Mouse (Mus musculus) lung, embryonic 14.5 days (tissue): ENCODE results near the gene Olfml2b. TPM values are rescaled to one million over a fixed set of nuclear protein-coding genes. Genes with fewer than 3 reads are reported as not detected.
A peak's percentile ranks its signal among the peaks of the same experiment; 100 is the strongest.

Experiments used
- ATAC-seq: fragments of 200-750 bp; cut with Nextera tagmentation; 2 replicates; pipeline ENCODE4 v1.8.0; 2017; ENCODE audit warnings: mild to moderate bottlenecking, moderate TSS enrichment, moderate library complexity; ENCODE audit not compliant: insufficient read depth
- DNase-seq: peaks from one replicate; pipeline ENCODE4 v3.0.0-alpha.2; 2015
- H3K27ac ChIP-seq: fragments of 300-500 bp; sonication (generic); 2 replicates; pipeline ENCODE4 v1.5.1; 2014; ENCODE audit warnings: low read depth, mild to moderate bottlenecking, moderate library complexity
- H3K27me3 ChIP-seq: fragments of 300-500 bp; sonication (generic); 2 replicates; pipeline ENCODE4 v1.6.1; 2014; ENCODE audit warnings: low read length, control low read depth; ENCODE audit not compliant: insufficient read depth
- H3K36me3 ChIP-seq: fragments of 300-500 bp; sonication (generic); 2 replicates; pipeline ENCODE4 v1.6.1; 2014; ENCODE audit warnings: control low read depth; ENCODE audit not compliant: insufficient read depth
- H3K4me1 ChIP-seq: fragments of 300-500 bp; sonication (generic); 2 replicates; pipeline ENCODE4 v1.6.1; 2014; ENCODE audit warnings: antibody characterized with exemption, control low read depth; ENCODE audit not compliant: insufficient read depth
- H3K4me2 ChIP-seq: fragments of 300-500 bp; sonication (generic); 2 replicates; pipeline ENCODE4 v1.6.1; 2014; ENCODE audit warnings: mild to moderate bottlenecking
- H3K4me3 ChIP-seq: fragments of 300-500 bp; sonication (generic); 2 replicates; pipeline ENCODE4 v1.5.1; 2014; ENCODE audit warnings: low read depth, low read length
- H3K9ac ChIP-seq: fragments of 300-500 bp; sonication (generic); 2 replicates; pipeline ENCODE4 v1.6.1; 2014
- H3K9me3 ChIP-seq: fragments of 300-500 bp; sonication (generic); 2 replicates; pipeline ENCODE4 v1.6.1; 2016; ENCODE audit warnings: low read depth, low read length, control low read depth
- CTCF ChIP-seq: IDR thresholded peaks from 2 replicates; pipeline ENCODE4 v1.5.1; 2016; ENCODE audit warnings: antibody characterized with exemption, low read depth
- WGBS: fragments of 180-500 bp; shearing (Covaris S2); extraction: QIAGEN DNeasy Blood & Tissue Kit; methylation state at CpG from one replicate; pipeline ENCODE4 v1.1.7; 2014; 5-methylcytosine and 5-hydroxymethylcytosine counted together
- polyA plus RNA-seq: library from polyadenylated mRNA; unstranded; fragments of >200 nt; fragmentation: Nextera tagmentation; extraction: Ambion mirVana; gene quantifications from 2 replicates; pipeline ENCODE4 v1.2.1, GENCODE M21; 2014

Olfml2b gene
- polyA plus RNA-seq, 1 experiment from 2014 or later = 18.8 TPM

DNA sequence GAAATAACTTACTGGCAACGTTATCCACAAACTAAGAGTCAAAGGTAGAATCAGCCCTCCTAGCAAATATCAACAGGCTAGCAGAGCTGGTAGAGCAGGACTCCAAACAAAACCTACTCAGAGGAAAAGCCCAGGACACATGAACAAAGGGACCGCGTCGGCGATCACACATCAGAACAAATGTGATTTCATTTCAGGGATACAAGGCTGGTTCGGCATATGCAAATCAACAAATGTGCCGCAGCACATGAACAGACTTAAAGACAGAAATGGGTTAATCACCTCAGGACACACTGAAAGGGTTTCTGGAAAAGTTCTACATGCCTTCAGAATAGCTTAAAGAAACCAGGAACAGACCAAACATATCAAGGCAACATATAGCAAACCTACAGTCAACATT lies 67.4 kb downstream of the Olfml2b start:
- WGBS = 94% methylated on average over 7 of the region's 7 CpGs
- no peaks in the 10 kb centered on the region for H3K4me1 ChIP-seq
- no peak overlapping the region for H3K4me2 ChIP-seq
- H3K27ac ChIP-seq = no peak overlapping the region
- ATAC-seq (no peak), DNase-seq (no peak)
- H3K9ac ChIP-seq = no peak overlapping the region
- H3K27me3 ChIP-seq = no peaks in the 10 kb centered on the region
- TF ChIP-seq CTCF = no peak
- no peaks in the 10 kb centered on the region for H3K9me3 ChIP-seq
- H3K36me3 ChIP-seq = no peaks in the 10 kb centered on the region
- H3K4me3 ChIP-seq = no peak overlapping the region

DNA sequence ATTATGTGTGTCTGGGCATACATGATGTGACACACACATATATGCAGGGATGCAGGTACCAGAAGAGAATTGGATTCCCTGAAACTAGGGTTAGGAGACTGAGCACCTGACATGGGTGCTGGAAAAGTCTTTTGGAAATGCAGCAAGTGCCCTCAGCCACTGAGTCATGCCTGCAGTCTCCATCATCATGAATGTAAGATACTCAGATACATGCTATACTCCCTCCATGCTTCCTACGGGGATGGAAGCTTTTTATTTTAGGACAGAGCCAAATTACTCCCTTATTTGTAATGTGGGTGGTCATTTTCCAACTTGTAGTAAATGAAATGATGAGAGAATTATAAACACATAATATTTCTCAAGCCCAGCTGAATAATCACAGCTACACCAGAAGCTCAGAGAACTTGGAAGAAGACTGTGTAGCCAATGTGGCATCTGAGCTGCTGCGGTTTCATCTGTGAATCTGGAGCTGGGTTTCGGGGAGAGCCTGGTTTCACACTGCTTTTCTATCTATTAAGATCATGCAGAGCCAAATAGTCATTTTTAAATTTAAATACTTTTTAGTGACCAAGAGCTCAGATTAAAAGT lies 73.0 kb downstream of the Olfml2b start:
- H3K27me3 ChIP-seq = no peaks in the 10 kb centered on the region
- DNase-seq (peak; percentile 82), ATAC-seq (peak; percentile 76)
- no peaks in the 10 kb centered on the region for H3K36me3 ChIP-seq
- H3K4me1 ChIP-seq = no peaks in the 10 kb centered on the region
- no peak for TF ChIP-seq CTCF
- no peaks in the 10 kb centered on the region for H3K9me3 ChIP-seq
- 51% methylated on average over 3 of the region's 3 CpGs for WGBS
- H3K4me3 ChIP-seq = no peak overlapping the region
- no peak overlapping the region for H3K4me2 ChIP-seq
- H3K27ac ChIP-seq = no peak overlapping the region; the same call in 1 of the 2 replicates
- H3K9ac ChIP-seq = no peak overlapping the region

DNA sequence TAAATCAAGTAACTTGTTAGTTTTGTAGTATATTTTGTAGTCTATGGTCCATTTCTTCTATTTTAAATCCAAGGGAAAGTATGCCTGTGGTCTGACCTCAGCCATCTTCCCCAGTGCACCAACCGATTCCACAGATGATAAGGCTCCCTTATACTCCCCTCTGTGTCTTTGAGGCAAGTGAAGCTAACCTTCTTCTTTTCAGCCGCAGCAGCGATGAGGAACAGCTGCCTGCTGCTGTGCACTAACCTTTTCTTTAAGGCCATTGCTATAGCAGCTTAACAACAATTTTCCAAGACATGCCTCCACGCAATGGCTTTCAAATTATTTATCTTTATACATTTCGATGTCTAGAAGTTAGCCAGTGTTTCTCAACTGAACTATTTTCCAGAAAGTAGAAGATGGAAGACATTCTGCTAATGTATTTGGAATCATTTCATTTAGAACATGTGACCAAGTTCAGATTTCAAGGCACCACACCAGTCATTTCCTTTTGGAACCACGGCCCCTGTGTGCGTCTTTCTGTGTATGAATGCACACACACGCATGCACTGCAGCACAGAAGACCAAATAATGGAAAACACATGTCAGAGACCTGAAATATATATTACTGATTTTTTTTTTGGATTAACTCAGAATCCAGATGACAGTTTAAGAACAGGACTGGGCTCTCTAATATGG lies 73.9 kb downstream of the Olfml2b start:
- DNase-seq (peak; percentile 44), ATAC-seq (no peak)
- no peak overlapping the region for H3K4me3 ChIP-seq
- 57% methylated on average over 8 of the region's 8 CpGs for WGBS
- no peaks in the 10 kb centered on the region for H3K9me3 ChIP-seq
- no peaks in the 10 kb centered on the region for H3K4me1 ChIP-seq
- no peak overlapping the region for H3K9ac ChIP-seq
- H3K27ac ChIP-seq = no peak overlapping the region
- no peak overlapping the region for H3K4me2 ChIP-seq
- no peaks in the 10 kb centered on the region for H3K27me3 ChIP-seq
- no peaks in the 10 kb centered on the region for H3K36me3 ChIP-seq
- no peak for TF ChIP-seq CTCF

DNA sequence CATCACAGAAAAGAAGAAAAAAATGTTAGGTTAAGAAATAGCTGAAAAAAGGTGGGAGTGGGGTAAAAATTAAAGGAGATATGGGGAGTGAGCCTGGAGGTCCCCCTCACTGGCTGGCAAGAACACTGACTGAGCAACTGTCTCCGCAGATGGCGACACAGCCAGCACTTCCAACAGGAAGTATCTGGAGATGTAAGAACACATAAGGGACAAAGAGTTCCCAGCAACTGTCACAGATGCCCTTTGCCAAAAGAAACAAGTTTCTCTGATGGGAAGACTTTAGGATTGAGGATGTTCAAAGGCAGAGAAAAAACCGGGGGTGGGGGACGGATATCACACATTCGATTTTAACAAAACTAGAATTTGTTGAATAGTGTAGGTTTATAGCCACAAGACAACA lies 77.2 kb downstream of the Olfml2b start:
- no peak for ATAC-seq
- Histone ChIP-seq H3K4me3 (no peak overlapping the region), H3K9ac (no peak overlapping the region), H3K9me3 (no peaks in the 10 kb centered on the region), H3K4me2 (no peak overlapping the region), H3K36me3 (no peaks in the 10 kb centered on the region), H3K27ac (no peak overlapping the region), H3K27me3 (no peaks in the 10 kb centered on the region), H3K4me1 (0 out of 2 replicates have a peak, but pooled peaks cover 3% of the 10 kb centered on the region)
- no peak for TF ChIP-seq CTCF
- 86% methylated on average over 5 of the region's 5 CpGs for WGBS
- DNase-seq = no peak

DNA sequence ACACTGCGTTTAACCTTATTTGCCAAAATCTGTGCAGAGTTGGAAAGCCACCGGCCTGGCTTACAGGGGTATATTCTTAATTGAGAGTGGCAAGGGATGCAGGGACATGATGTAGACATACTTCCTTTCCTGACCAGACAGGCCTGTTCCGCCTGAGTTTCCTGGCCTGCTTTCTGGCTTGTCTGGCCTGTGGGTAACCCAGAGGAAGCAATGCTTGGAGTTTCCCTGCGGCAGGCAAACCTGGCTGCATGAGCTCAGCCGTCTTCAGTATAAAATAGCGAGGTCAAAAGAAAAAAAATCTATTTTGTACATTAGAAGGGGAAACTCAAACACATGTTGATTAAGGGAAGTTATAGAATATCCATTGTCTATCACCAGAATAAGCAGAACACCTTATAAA lies 84.2 kb downstream of the Olfml2b start:
- no peak overlapping the region for H3K4me2 ChIP-seq
- ATAC-seq (no peak), DNase-seq (no peak)
- 0 out of 2 replicates have a peak overlapping the region, but pooled peaks have one; percentile 18 for H3K27ac ChIP-seq
- 73% methylated on average over 6 of the region's 6 CpGs for WGBS
- H3K4me1 ChIP-seq = 0 out of 2 replicates have a peak, but pooled peaks cover 3% of the 10 kb centered on the region
- H3K9me3 ChIP-seq = no peaks in the 10 kb centered on the region
- no peaks in the 10 kb centered on the region for H3K36me3 ChIP-seq
- H3K4me3 ChIP-seq = no peak overlapping the region
- no peak overlapping the region for H3K9ac ChIP-seq
- no peaks in the 10 kb centered on the region for H3K27me3 ChIP-seq
- TF ChIP-seq CTCF = no peak

DNA sequence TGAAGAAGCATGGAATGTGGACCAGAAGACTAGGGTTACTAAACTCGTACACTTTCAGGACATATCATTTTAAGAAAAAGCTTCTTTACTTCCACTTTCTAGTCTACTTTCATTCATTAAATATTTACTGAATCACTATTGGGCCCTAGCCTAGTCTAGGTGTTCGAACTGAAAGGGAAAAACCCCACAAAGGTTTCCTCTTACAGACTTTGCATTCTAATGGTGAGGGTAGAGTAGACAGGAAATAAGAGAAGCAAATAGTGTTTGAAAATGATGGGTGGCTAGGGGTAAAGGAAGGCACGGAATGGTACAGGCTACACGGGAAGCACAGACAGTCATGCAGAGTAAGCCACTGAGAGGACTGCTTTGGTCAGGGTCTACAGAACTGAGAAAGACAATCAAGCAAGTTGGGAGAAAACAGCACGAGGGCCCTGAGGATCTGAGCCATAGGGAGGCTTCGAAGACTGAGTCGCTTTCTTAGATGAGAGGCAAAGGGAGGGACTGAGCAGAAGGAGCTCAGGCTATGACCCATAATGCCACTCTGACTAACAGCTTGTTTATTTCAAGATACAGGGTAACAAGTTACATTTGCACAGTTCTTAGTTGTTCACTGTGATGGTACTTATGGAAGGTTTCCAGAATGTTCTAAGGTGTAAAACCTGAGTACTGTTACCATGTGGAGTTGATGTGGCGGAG lies 85.1 kb downstream of the Olfml2b start:
- DNase-seq (no peak), ATAC-seq (no peak)
- H3K36me3 ChIP-seq = no peaks in the 10 kb centered on the region
- H3K9ac ChIP-seq = no peak overlapping the region
- no peak overlapping the region for H3K4me2 ChIP-seq
- no peak for TF ChIP-seq CTCF
- 0 out of 2 replicates have a peak, but pooled peaks cover under 1% of the 10 kb centered on the region for H3K4me1 ChIP-seq
- H3K4me3 ChIP-seq = no peak overlapping the region
- 74% methylated on average over 8 of the region's 8 CpGs for WGBS
- no peaks in the 10 kb centered on the region for H3K9me3 ChIP-seq
- H3K27me3 ChIP-seq = no peaks in the 10 kb centered on the region
- no peak overlapping the region for H3K27ac ChIP-seq
